Mouse (Mus musculus) adrenal gland, postnatal 4 days (tissue): ENCODE measurements around the gene Ttc34. TPM values are rescaled to one million over a fixed set of nuclear protein-coding genes. Genes with fewer than 3 reads are reported as not detected.

Experiments
- DNase-seq, 2 experiments: peaks; one replicate each; pipeline ENCODE4 v3.0.0; 2021 to 2022; ENCODE audit warnings: low spot score in 2 of 2, mixed read lengths in 2 of 2
- total RNA-seq, 2 experiments: library from RNA; stranded (reverse); gene quantifications; 2 replicates each; pipeline ENCODE4 v1.2.3; 2021

Gene Ttc34
- total RNA-seq, 2 experiments from 2014 or later = 0.31 to 0.62 TPM

DNA sequence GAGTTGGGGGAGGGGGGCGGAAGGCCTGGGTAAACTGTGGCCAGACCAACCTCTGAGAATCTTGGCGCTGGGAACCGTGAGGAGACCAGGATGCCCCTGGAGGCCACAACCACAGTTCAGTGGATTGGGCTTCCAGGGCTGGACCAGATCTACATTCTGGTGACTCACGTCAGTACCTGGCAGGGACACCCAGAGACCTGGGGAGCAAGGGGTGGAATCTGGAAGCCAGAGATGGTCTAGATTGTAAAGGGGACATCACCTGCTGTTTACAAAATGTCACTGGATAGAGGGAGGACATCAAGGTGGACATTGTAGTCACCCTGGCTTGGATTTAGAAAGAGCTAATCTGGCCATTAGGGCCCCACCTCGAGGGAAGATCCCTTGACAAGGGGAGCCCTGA is 58.3 kb downstream of the Ttc34 start:
- DNase-seq = no peak

- no peak for DNase-seq
Observed at GRCm38 (mm10) chr4:154897676-154898465, 60.6 kb downstream of the Ttc34 start.

- peak; percentile 48 to 69 for DNase-seq
Observed at GRCm38 (mm10) chr4:154898506-154899446, 61.5 kb downstream of the Ttc34 start, which contains the start of gene Fam213b. Gene Fam213b, minus strand, starts transcription at chr4:154899135.

DNA sequence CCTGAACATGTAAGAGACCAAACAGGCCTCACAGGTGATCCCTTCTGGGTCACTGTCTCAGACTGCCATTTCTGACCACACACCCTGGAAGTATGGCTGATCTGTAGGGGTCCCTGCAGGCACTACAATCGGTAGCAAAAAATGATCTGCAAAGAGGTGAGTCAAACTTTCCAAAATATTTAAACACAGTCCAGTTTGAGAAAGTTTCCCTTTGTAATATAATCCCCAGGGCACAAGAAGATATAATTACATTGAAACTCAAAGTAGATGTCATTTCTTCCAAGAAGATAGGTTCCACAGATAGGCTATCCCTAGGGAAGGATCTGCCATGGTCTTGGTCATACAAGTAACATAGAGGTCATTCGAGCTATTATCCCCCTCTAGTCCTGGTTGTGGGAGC is 65.1 kb downstream of the Ttc34 start:
- no peak for DNase-seq

GRCm38 (mm10) chr4:154904185-154905071 is 67.2 kb downstream of the Ttc34 start:
- DNase-seq = peak in 1 of 2 experiments; percentile 48

- DNase-seq = peak in 1 of 2 experiments; percentile 45
Observed at GRCm38 (mm10) chr4:154907833-154908232, 70.6 kb downstream of the Ttc34 start.

- no peak for DNase-seq
Observed at GRCm38 (mm10) chr4:154908490-154908889, 71.2 kb downstream of the Ttc34 start.

- DNase-seq = no peak
Observed at GRCm38 (mm10) chr4:154910606-154911522, 73.6 kb downstream of the Ttc34 start.

GRCm38 (mm10) chr4:154911644-154912043 is 74.4 kb downstream of the Ttc34 start:
- no peak for DNase-seq

GRCm38 (mm10) chr4:154913845-154914244 is 76.6 kb downstream of the Ttc34 start:
- no peak for DNase-seq

GRCm38 (mm10) chr4:154914252-154914651 is 77.0 kb downstream of the Ttc34 start:
- DNase-seq = no peak

DNA sequence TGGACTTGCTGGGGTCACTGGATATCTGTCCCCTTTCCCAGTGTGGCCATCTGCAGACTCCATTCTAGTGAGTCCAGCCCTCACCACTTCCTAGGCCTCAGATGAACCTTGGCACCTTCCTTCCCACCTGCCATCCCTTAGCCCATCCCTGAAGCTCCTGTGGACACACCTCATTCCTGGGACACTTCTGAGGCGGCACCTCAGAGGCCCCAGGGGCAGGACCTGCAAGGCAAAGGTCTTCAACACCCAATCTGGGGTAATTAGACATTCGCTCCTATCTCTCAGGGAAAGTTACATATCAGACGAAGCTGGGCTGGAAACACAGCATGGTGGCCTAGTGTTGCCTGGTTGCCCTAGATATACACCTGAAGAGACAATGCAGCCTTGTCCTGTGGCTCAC is 77.4 kb downstream of the Ttc34 start:
- DNase-seq = no peak

DNA sequence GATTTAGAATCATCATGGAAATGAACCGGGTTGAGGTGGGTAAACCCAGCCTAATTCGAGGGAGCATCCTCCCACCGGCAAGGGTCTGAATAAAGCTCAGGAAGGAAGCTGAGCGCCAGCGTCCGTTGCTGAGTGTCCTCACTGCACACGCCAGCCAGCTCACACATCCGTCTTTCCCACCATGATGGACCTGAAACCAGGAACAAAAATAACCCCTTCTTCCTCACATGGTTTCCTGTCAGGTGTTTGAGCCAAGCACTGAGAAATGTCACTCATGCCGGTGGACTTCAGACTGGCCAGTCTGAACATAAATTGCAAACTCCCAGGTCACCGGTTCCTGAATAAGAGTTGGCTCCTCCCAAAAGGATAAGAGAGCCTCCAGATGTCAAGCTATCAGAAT is 78.0 kb downstream of the Ttc34 start:
- no peak for DNase-seq

- DNase-seq = no peak
Observed at GRCm38 (mm10) chr4:154916662-154917061, 79.4 kb downstream of the Ttc34 start.

Other genes with a start within 250 kb of the Ttc34 start
- gene Prdm16, start 200.6 kb upstream of the Ttc34 start, total RNA-seq = 10 to 100 TPM; 10.3 to 17.3 TPM
- gene Actrt2, start 169.6 kb upstream of the Ttc34 start, total RNA-seq = not detected
- under 1 TPM; 0.65 to 0.76 TPM for gene Mmel1, start 32.1 kb downstream of the Ttc34 start, total RNA-seq
- 10 to 100 TPM; 35.7 to 41.1 TPM for gene Fam213b, start 61.7 kb downstream of the Ttc34 start, total RNA-seq
- 10 to 100 TPM; 10.6 to 13.2 TPM for gene Tnfrsf14, start 91.1 kb downstream of the Ttc34 start, total RNA-seq
- gene Hes5, start 123.5 kb downstream of the Ttc34 start, total RNA-seq = 1 to 10 TPM in 1 of 2 experiments, under 1 TPM in 1; 0.96 to 2.2 TPM
- gene Pank4, start 126.7 kb downstream of the Ttc34 start, total RNA-seq = 10 to 100 TPM; 32.4 to 39.2 TPM
- gene Plch2, start 219.3 kb downstream of the Ttc34 start, total RNA-seq = 1 to 10 TPM; 1.1 to 1.6 TPM
- gene Pex10, start 229.6 kb downstream of the Ttc34 start, total RNA-seq = 10 to 100 TPM; 25.6 to 27.5 TPM
- 10 to 100 TPM; 90.8 to 96.1 TPM for gene Rer1, start 248.9 kb downstream of the Ttc34 start, total RNA-seq
- gene Morn1, start 249.1 kb downstream of the Ttc34 start, total RNA-seq = 10 to 100 TPM; 12.1 to 14.9 TPM